Mouse (Mus musculus) ES-CJ7 (cell line): ENCODE results near the gene Golim4.
A peak's percentile ranks its signal among the peaks of the same experiment; 100 is the strongest.
"Not testable (repeated sequence)": the region's sequence is repeated elsewhere in the genome, so short reads cannot be mapped to it uniquely, and the experiment has no call there.

Experiments used
- DNase-seq: peaks from one replicate; pipeline ENCODE4 v3.0.0; 2011; ENCODE audit warnings: low read depth, low spot score

The Golim4 gene

DNA sequence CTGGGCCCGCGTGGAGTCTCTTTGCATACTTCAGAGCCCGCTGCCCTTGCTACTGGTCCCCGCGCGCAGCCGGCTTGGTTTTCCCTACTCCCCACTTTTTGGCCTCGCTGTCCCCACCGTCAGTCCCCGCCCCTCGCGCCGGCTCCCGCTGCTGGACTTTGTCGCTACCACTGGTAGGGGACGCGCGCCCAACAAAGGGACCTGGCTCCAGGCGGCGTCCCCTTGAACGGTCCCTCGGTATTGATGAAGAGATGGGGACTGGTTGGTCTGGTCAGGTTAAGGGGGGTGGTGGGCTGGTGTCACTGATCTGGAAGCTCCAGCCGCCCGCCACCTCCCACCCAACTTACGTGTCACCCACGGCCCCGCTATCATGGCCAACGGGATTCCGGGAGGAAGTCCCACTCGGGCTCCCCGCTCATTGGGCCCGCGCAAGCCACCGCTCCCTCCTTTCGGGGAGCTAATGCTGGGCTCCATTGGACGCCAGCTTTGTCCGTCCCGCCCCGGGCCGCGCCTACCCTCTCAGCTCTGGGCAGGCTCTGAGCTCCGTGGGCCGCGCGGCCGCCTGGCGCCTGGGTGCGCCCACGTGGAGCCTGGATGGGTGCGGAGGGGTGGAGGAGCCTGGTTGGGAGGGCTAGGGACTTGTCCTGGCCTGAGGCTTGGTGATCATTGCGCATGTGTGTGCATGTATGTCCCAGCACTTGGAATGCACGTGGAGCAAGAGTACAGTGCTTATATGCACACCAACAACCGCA, at the start of gene Golim4:
TSS of gene Golim4 (minus strand) at position 399 of the 752 bp plus-strand sequence.
- peak; percentile 85 for DNase-seq

DNA sequence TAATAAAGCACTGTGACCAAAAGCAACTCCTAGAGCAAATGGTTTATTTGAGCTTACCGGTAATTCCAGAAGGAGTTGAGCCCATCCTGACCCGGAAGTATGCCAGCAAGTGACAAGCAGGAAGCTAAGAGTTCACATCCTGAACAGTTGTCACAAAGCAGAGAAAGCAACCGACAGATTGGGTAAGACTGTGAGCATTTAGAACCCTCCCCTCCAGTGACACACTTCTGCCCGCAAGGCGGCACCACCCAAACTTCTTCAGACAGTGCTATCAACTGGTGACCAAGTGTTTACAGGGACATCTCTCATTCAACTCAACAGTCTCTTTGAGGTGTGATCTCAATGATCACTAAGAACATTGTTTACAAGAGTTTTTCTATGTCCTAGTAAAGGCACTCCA, 48.9 kb upstream of the Golim4 start:
- DNase-seq, result peak; percentile 7

DNA sequence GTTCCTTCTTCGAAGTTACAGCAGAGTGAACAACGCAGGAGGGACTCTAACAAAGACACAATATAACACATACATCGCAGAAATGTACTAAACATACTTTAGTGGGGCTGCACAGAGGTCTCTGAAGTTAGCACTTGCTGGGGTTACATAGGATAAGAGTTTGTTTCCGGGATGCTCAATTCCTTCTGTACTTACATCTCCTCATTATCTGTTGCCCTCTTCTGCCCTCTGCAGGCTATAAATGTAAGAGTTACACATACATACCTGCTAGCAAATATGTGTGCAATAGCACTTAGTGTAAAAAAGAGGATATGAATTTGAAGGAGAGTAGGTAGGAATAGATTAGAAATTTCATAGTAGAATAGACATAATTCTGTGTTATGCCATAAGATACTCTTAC, 44.4 kb upstream of the Golim4 start:
- DNase-seq, result peak; percentile 56

DNA sequence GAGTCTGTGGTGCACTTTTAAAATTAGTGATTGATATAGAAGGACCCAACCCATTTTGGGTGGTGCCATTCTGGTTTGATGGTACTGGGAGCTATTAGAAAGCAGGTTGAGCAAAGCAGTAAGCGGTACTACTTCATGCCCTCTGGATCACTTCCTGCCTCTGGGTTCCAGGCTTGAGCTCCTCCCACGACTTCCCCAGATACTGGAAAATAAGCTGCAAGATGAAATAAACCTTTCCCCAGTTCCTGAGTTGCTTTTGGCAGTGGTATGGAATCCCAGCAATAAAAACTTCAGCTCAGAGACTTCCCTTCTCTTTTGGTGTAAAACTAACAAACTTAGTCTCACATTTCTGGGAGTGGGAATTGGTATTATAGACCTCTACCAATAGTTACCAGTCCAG, 43.7 kb upstream of the Golim4 start:
- DNase-seq, result no peak

DNA sequence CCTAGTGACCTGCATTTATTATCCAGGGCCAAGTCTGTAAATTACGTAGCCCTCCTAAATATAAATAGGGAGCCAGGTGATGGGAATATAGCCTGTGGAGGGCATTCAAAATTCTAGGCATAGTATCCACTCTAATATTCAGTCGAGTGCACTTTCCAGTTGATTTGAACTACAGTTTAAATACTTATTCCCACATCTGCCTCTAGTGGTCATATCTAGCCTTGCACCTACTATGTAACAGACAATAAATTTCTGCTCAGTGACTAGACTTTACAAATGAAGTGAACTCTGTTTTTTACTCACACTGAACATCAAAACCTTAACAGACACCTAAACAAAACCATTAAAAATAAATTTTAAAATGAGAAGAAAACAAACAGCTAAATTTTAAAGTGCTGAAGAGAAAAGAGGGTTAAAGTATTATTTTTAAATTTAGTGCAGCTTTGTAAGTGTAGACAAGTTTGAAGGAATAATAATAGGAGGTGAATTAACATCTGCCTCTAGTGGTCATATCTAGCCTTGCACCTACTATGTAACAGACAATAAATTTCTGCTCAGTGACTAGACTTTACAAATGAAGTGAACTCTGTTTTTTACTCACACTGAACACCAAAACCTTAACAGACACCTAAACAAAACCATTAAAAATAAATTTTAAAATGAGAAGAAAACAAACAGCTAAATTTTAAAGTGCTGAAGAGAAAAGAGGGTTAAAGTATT, 24.4 kb upstream of the Golim4 start:
- not testable (repeated sequence) for DNase-seq

DNA sequence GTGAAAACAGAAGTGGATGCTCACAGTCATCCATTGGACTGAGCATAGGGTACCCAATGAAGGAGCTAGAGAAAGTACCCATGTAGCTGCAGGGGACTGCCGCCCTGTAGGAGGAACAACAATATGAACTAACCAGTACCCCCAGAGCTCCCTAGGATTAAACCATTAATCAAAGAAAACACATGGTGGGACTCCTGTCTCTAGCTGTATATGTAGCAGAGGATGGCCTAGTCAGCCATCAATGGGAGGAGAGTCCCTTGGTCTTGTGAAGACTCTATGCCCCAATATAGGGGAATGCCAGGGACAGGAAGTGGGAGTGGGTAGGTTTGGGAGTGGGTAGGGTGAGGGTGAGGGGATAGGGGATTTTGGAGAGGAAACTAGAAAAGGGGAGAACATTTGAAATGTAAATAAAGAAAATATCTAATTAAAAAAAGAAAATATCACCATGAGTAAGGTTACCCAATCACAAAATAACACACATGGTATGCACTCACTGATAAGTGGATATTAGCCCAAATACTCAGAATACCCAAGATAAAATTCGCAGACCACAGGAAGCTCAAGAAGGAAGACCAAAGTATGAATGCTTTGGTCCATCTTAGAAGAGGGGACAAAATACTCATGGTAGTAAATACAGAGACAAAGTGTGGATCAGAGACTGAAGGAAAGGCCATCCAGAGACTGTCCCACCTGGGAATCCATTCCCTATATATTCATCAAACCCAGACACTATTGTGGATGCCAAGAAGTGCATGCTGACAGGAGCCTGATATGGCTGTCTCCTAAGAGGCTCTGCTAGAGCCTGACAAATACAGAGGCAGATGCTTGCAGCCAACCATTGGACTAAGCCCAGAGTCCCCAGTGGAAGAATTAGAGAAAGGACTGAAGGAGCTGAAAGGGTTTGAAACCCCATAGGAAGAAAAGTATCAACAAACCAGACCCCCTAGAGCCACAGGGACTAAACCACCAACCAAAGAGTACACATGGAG, 6.3 kb upstream of the Golim4 start:
- not testable (repeated sequence) for DNase-seq

DNA sequence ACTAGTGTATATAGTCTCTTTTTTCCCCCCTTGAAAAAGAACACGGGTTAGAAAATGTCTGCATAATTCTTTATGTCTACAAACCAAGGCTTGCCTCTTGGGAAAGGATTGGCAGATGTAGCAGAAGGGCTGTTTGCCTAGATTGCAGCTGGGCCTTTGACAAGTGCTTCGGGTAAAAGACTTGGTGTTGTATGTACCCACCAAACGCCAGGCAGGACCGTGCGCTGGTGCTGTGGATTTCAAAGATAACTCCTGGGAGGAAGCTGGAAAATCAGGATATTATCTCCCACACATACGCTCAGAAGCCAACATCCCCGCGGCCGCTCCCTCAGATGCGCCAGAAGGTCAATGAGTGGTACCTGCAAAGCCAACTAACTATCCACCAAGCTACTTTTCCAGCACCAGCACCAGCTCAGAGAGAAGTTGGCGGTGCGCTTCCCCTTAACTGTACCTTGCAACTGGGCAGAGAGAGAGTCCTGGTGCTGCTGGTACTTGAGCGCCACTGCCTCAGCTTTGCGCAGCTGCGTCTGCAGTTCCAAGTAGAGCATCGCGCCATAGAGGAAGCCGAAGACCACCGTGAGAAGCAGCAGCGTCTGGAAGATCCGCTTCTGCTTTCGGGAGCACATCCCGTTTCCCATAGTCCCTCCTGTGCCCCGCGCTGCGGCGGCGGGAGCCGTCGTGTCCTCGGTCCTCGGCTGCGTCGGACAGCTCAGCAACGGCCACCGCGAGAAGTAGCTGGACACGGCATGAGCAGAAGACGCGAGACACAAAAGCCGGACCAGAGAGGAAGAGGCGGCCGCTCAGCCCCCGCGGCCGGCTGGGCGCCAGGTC, 873 bp downstream of the Golim4 start:
- DNase-seq, result peak; percentile 37

DNA sequence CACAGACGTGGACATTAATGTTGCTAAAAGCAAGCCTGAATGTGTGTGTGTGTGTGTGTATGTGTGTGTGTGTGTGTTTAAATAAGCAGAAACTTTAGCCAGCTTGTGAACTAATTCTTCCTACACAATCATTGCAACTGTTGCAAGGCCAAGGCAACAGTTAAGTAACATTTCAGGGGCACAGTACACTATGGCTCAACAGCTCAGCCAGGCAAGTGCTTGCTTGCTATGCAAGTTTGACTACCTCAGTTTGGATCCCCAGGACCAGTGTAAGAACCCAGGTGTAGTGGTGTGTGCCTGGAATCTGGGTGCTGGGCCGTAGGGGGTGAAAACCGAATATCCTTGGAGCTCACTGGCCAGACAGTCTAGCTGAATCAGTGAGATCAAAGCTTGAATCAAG, 2.6 kb downstream of the Golim4 start:
- no peak for DNase-seq

DNA sequence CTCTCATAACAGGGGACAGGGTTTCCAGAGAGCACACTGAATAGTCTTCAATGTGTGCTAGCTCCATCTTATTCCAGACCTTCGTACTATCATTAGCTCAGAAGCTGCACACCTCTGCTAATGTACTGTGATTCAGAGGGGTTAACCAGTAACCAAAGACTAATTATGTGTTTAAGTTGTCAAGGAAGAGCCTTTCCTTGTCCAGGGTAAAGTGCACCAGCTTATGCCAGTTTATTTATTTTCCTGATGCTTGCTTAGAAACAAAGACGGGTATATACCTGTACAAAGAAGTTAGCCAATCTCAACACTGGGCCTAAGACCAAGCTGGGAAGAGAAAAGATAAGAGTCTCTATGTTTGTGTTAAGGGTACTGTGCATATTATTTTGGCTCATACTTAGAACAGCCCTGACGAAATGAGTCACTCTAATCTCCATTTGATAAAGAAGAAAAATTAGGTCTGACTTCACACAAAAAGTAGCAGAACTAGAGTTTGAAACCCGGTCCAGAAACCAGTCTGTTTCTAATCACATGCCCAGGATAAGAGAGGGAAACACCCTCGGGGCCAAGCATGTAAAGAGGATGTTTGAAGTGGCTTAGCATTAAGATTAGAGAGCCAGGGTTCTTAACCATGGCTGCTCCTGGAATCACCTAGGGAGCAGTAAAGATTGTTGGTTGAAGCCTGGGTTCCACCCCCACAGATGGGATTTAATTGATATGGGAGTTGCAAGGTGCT, 4.3 kb downstream of the Golim4 start:
- DNase-seq, result no peak

DNA sequence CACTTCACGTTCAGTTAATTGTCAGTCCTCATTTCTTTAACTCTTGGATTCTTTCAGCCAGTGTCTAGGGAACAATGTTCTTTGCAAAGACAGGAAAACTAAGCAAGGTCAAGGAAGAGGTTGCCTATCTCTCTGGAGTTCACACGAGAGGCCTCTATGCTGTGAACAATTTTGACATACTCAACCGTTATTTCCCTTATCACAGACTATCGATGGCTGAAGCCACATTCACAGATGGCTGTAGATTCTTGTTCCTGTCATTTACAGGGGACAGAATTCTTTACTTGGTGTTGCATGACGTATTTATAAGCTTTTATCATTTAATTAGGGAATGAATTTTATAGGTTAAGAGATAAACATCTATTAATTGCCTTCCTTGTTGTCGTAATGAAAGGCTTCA, 5.9 kb downstream of the Golim4 start:
- no peak for DNase-seq

DNA sequence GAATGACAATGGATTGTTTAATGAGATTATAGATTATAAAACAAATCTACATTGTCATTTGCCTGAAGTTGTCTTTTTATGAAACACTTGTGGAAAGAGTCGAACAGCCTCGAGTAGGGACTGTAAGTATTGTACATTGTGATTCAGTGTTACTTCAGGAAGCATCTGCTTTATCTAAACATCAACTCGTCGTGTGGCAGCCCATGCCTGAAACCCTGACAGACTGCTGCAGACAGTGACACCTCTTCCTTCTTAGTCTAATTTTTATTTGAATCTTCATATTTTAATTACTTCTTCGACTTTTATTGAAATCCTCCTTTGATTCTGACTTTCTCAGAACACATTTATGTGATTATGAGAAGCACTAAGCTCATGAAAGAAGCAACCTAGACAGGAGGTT, 7.4 kb downstream of the Golim4 start:
- no peak for DNase-seq

DNA sequence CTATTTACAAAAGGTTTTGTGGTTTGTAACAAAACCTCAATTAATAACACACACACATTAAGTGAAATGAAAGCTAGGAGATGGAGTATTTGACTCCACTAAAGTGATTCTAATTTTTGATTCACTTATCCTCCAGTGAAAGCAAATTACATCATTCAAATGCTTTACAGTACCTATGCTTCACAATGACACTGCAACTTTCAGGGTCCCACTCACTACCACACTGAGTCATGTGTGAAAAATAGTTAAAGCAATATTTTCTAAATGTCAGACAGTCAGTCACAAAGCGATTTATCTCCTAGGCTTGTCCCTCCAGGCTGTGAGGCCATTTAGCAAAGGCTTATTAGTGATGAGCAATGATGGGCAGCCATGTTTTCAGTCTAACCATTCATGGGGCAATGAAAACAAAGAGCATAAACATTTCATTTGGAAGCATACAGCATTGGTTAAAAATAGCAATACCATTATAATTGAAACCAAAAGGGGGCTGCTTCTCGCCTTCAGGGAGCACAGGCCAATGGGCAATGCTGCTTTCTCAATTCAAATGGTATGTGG, 8.1 kb downstream of the Golim4 start:
- no peak for DNase-seq

DNA sequence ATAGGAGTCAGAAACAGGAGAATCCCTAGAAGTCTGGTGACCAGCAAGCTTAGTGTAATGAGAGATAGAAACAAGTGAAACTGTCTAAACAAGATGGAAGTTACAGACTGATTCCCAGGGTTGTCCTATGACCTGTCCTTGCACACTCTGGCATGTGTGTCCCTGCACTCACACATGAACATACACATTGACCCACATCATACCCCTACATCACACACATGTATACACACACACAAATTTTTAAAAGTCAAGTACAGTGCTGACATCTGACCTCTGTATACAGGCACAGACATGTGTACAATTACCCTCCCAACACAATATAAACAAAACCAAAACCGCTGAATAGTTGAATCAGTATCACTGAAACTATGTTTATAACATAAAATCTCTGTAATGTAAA, 8.7 kb downstream of the Golim4 start:
- DNase-seq, result no peak

DNA sequence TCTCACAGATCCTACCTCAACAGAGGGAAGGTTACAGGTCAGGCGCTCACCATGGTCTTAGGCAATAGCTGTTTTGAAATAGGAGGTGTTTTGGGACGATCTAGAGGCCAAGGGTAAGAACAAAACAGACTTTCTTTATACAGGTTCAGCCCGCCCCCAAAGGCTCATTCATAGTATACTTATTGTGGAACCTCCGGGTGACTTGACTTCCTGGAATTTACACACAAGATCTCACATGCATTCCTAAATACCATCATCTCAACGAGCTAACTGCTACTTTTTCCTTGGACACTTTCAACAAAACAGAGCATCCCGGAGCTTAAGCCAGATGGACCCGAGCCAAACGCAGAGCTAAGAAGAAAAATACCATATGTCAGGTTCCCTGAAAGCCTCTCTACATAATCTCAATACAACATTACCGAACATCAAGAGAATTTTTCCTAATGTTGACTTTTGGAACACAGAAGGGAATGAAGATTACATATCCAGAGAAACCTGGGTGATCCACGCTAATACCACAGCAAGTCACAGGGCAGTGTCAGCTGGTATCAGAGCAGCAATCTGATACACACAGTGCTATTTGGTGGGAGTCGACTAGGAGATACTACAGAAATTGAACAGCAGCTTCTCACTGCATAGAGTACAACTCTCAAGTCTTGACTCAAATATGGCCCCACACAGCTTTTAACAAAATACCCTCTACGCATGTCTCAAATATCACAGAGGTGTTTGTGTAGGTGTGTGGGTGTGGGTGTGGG, 14.3 kb downstream of the Golim4 start:
- no peak for DNase-seq

DNA sequence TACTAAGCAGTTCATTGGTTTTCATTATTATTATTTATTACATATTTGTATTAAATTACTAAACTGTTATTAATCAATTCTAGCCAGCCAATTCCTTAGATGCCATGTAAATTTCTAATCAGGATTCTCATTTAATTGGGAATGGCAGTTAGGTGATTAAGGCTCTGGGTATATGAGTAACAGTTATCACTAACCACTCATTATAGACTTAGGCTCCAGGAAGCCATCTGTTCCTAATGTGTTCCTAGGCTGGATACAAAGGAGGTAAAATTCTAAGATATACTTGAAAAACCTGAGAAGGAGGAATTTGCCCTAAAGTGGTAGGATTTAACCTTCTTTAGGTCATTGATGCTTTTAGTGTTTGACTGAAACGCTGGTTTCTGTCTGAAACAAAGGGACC, 14.9 kb downstream of the Golim4 start:
- DNase-seq, result no peak

DNA sequence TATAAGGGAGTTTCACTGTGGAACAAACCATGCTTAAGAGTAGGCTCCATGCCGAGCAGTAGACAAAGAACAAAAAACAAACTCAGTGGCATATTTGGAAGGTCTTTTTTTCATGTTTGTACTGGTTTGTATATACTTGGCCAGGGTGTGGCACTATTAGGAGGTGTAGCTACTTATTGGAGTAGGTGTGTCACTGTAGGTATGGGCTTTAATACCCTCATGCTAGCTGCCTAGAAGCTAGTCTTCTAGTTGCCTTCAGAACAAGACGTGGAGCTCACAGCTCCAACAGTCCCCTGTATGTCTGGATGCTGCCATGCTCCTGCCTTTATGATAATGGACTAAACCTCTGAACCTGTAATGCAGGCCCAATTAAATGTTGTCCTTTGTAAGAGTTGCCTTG, 20.6 kb downstream of the Golim4 start:
- DNase-seq, result no peak

DNA sequence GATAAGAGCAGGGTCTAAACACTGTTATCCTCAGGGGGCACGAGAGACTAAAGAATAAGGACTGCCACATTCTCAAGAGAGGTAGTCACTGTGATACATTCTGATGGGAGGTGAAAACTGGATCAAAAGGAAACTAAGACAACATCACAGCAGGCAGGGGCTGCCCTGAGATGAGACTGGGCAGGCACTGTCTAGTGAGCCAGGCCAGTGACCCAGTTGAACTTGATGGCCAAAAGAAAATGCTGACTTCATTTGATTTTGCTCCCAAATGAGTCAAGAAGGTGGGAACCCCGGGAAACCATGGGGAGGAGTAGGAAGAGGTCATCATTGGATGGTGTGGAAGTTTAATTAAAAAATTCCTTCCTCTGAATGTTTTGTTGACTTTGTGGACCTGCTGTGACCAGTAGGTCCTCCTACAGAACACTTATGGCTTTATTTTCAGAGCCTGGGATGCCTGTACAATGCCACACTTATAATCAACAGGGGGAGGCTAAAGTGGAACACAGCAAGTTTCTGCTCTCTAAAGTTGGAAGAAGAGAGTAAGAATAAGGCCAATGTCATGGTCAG, 26.0 kb downstream of the Golim4 start:
- no peak for DNase-seq

DNA sequence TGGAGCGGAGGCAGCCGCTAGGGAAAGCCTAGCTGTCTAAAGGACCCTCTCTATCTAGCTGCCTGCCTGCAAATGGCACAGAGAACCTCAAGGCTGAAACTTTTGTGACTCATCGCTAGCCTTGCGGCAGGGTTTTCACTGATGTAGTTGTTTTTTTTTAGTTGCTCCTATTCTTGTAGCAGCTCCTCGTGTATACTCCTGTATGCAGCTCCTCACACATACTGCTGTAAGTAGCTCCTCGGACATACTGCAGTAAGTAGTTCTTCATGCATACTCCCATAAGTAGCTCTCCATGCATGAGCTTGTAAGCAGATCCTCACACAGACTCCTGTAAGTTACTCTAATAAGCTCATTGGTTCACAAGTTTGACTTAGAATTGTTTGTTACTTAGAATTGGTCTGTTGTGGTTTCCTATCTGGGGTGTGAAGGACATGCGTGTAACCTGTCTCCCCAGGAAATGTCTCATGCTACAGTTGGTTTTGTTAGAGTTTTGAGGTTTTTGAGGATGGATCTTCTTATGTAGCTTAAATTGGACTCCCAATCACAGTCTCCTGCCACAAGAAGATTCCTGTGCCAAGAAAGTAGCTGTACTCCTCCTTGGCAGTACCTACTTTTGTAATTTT, 26.7 kb downstream of the Golim4 start:
- DNase-seq, result no peak

DNA sequence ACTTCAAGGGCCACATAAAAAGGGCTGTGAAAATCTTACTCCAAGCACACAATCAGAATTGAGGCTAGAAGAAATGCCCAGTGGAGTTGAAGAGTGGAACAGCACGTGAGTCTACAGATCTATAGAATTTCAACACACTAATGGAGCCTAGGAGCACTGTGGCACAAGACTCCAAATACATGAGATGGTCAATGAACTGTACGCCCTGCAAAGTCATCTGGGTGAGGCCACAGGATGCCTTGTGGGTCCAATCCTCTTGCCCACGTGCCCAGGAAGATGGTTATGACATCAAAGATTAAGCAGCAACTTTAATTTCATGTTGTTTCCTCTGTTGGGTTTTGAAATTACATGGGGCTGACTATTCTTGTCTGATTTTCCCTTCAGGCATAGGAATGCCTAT, 30.4 kb downstream of the Golim4 start:
- no peak for DNase-seq
